Mouse (Mus musculus) cerebellum, postnatal 4 days (tissue): ENCODE measurements around the gene Casp14.
"Not testable (repeated sequence)": the region's sequence is repeated elsewhere in the genome, so short reads cannot be mapped to it uniquely, and the experiment has no call there.

Experiments
- DNase-seq, 2 experiments: peaks; one replicate each; pipeline ENCODE4 v3.0.0; 2022; ENCODE audit warnings: low spot score in 2 of 2, mixed read lengths in 1 of 2

Casp14 gene

DNA sequence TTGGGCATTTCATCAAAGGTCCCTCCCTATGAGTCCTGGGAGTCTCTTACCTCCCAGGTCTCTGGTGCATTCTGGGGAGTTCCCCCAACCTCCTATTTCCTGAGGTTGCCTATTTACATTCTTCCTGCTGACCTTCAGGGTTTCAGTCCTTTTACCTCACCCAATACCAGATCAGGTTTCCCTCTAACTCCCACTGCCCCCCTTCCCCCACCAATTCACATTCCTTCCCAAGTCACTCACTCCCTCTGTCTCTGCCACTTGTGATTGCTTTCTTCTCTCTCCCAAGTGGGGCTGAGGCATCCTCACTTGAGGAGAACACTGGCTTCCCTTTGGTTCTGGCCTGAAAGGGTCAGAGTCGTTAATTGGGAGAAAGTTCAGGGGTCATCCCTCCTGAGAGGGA, 48.0 kb downstream of the Casp14 start:
- DNase-seq, result not testable (repeated sequence)

DNA sequence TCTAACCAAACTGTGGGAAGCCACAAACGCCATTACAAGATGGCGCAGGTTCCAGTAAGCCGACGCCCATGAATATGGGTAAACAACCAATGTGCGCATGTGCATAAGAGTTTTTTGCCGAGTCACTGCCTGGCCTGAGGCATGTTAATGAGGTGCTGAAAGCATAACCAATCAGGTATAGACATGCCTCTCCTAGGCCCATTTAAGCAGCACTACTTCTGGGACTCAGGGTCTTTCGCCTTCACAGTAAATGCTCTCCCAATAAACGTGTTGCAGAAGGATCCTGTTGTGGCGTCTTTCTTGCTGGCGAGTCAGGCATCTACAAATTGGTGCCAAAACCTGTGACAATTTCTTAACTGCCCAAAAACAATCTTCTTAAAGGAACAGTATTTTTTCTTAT, 51.4 kb downstream of the Casp14 start:
- not testable (repeated sequence) for DNase-seq

DNA sequence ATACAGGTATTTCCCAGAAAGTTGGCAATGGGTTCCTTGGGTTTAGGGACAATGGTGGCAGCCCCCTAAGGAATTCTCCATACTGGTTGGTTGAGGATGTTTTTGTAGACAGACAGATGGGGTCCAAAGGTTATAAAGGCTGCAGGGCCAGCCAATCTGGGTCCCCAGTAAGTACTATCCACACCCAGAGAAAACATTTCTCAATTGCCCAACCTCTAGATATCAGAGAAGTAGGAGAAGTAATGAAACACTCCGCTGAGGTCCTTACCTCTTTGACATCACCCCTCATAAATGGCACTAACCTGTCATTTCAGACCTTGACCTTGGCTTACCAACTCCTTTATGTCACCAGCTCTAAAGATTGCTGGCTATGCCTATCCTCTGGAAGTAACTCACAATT, 53.5 kb downstream of the Casp14 start:
- DNase-seq, result no peak
